Mouse (Mus musculus) left cerebral cortex, adult 2 months (tissue): ENCODE measurements around the gene Arhgef3. TPM values are rescaled to one million over a fixed set of nuclear protein-coding genes. Genes with fewer than 3 reads are reported as not detected.

Source experiments
- DNase-seq, 2 experiments: peaks; one replicate each; pipeline ENCODE4 v3.0.0; 2021 to 2022; ENCODE audit warnings: low spot score in 2 of 2, mixed read lengths in 1 of 2; ENCODE audit errors: extremely low spot score in 1 of 2
- H3K27ac ChIP-seq: fragments of 200-600 bp; 2 replicates; pipeline ENCODE4 v1.8.1; 2022
- H3K4me3 ChIP-seq: fragments of 200-600 bp; 2 replicates; pipeline ENCODE4 v1.8.1; 2022
- CTCF ChIP-seq: fragments of 200-600 bp; IDR thresholded peaks from 2 replicates; pipeline ENCODE4 v1.8.1; 2022; ENCODE audit warnings: antibody characterized with exemption, mild to moderate bottlenecking, moderate library complexity
- intact Hi-C: fragments of 180-260 bp; cut with DNase I; formaldehyde crosslinking; loops from one replicate; pipeline ENCODE4 v1.15.1; 2025
- total RNA-seq, 2 experiments: library from RNA; stranded (reverse); gene quantifications; 2 replicates each; pipeline ENCODE4 v1.2.3; 2021

Arhgef3 gene
- total RNA-seq, 2 experiments from 2014 or later: 62.0 to 75.0 TPM

DNA sequence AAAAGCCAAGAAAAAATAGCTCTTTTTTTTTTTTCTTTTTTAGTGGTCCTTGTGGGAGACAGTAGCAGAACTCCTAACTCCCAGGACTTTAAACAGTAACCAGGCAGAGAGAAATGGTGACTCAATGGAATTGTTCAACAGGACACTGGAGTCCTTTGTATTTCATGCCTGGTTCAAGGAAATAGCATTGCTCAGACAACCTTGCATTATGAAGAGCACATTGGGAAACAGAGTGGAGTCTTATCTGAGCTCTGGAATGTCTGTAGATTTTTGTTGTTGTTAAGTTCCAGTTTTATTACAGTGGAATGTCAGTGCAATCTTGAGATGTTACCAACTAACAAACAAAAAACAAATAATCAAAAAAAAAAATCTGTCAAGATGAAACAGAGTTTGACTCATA, 169.3 kb downstream of the Arhgef3 start:
- Histone ChIP-seq H3K27ac (no peak overlapping the region), H3K4me3 (no peak overlapping the region)
- intact Hi-C loops: no loop called here
- DNase-seq: no peak
- TF ChIP-seq CTCF: no peak

DNA sequence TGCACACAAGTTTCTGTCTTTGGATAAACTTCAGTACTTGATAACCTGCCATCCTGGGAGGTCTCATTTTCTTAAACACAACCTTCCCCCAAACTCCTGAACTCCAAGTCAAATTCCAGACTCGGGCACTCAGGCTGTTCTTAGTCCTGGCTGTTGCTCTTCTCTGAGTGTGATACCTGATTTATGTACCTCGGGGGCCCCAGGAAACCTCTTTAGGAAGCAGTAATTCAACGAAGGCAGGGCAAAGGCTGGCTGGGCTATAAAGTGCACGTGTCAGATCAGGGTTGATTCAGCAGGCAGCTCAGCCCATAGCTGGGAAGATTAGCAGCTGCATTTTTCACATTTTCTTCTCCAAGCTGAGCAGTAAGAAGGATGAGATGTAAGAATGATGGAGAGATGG, 171.5 kb downstream of the Arhgef3 start:
- intact Hi-C loops: no loop called here

DNA sequence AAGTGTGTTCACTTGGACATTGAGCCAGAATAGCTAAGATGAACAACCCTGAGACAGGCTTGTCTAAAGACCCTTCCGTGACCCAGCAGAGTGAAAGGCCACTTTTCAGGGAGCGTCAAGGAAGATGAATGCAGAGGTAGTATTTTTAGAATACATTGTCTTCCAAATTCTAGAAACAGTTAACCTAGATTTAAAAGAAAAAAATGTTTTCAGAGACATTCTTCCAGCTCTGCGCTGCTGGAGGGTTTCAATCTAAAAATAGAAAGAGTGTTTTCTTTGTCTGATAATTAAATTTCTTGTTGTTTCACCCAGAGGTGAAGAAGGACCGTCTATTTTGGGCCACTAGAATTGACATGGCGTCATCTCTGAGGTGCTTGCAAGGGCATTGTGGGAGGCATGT, 174.4 kb downstream of the Arhgef3 start:
- no peak for TF ChIP-seq CTCF
- H3K27ac ChIP-seq: no peak overlapping the region
- DNase-seq: no peak
- intact Hi-C loops: no loop called here
- H3K4me3 ChIP-seq: no peak overlapping the region

More for the DNA sequence above, 171.5 kb downstream of the Arhgef3 start:
- no peak overlapping the region for H3K27ac ChIP-seq
- DNase-seq: no peak
- H3K4me3 ChIP-seq: no peak overlapping the region
- TF ChIP-seq CTCF: no peak

DNA sequence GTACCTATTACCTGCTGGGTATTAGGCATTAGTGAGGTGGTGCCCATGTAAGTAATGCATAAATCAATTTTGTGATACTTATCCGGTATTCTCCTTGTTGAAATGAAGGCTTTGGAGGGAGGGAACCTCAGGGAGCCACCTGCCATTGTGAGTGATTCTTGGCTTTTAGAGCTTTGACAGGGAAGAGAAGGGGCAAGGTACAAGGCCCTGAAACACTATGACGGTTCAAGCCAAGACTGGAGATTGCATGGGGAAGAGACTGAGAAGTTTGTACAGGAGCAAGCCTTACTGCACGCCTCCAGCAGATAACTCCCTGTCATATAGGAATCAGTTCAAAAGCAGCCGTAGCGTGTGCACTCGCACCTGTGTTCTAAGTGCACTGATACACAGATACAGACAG, 177.4 kb downstream of the Arhgef3 start:
- no peak for DNase-seq
- no peak for TF ChIP-seq CTCF
- intact Hi-C loops: no loop called here

DNA sequence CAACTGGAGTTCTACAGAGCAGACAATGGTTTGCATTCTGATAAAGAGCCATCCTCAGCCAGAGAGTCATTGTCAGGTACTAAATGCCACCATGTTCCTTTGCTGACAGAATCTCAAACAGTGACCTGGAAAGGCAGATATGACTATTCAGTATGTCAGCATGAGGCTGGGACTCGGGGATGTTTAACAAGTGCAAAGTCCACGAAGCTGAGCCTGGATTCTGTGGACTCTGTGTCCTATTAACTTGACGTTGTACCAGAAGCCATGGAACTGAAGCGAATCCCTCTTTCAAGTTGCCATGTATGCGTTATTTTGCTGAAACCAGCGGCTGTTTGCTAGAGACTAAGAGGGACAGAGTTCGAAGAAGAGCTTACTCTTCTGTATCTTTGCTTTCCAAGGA, 181.1 kb downstream of the Arhgef3 start:
- Histone ChIP-seq H3K4me3 (no peak overlapping the region), H3K27ac (no peak overlapping the region)
- intact Hi-C loops: no loop called here
- DNase-seq: no peak
- no peak for TF ChIP-seq CTCF

More for the DNA sequence above, 177.4 kb downstream of the Arhgef3 start:
- Histone ChIP-seq H3K4me3 (no peak overlapping the region), H3K27ac (no peak overlapping the region)

DNA sequence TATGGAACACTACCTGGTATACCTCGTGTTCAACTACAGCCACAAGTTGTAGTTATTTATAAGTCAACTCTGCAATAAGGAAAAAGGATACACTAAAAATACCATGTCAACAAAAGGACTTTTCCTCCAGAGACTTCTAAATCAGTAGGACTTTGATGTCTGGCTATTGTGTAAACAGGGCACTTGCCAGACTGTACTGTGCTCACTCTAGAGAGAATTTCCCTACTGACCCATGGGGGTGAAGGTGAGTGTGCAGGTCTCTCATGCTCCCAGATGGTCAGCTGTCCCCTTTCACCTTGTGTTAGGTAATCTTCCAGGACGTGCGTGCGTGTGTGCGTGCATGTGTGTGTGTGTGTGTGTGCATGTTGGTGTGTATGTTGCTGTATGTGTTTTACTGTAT, 182.3 kb downstream of the Arhgef3 start:
- intact Hi-C loops: no loop called here
- Histone ChIP-seq H3K4me3 (no peak overlapping the region), H3K27ac (no peak overlapping the region)
- DNase-seq: no peak
- TF ChIP-seq CTCF: no peak

DNA sequence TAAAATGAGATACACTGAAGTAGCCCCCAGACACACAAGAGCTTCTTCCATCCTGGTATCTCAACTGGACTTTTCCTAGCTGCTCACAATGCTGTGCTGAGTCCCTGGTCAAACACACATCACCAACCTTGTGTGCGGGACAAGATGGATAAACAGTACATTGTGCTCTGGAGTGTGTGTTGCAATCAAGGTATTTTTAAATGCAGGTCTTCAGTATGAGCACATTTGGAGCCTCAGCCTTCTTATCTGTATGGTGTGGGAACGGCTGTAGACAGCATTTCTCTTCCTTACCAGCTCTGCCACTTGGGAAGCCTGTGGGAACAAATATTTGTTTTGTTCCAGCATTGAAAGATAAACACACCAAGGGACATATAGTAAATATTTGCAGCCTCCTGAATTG, 184.2 kb downstream of the Arhgef3 start:
- TF ChIP-seq CTCF: no peak
- Histone ChIP-seq H3K27ac (no peak overlapping the region), H3K4me3 (no peak overlapping the region)
- no peak for DNase-seq
- intact Hi-C loops: no loop called here

DNA sequence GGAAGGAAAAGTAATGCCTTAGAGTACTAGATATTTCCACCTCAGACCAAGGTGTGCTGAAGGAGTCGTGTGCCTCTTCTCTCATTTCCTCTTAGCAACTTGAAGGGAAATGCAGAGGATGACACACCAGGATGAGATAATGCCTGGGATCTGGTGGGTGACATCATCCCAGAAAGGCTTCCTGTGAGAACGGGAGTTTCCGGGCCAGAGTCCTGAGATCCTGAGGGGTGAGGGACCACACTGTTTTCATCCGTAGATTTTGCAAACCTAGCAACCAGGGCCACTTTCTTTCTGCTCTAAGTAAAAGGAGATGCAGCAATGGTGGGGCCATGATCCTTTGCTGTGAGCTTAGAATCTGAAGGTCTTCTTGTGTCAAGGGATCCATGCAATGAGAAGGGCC, 185.0 kb downstream of the Arhgef3 start:
- no peak for TF ChIP-seq CTCF
- intact Hi-C loops: no loop called here
- no peak overlapping the region for H3K4me3 ChIP-seq
- DNase-seq: no peak
- no peak overlapping the region for H3K27ac ChIP-seq

DNA sequence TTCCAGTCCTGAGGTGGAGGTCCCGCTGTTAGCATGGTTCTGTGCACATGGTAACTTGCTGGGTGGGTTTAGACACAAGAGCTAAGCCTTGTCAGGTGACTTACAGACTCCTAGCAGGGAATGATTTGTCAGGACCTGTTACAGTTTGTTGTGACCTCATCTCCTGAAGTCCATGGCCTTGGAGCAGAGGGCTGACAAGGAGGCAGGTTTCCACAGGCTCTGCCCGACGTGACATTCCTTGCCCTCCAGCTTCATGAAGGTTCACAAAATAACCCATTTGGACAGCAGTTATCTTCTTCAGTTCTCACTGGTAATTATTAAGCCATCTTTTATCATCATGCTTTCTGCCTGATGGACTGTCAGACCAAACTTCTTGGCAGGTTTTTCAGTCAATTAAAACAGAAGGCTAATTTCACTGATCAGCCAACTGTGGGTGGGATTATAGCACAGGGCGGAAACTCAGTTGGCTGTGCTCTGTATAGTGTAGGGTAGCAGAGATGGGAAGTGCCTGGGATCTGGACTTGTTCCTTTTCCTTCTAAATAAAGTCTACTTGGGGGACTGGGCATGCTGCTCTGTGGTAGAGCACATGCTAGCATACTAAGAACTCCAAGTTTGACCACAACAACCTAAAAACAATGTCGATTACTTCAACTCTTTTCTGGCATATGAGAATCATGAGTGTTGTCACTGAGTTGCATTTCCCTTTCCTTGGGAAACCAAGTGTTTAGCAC, 187.2 kb downstream of the Arhgef3 start:
- DNase-seq: no peak
- intact Hi-C loops: no loop called here
- Histone ChIP-seq H3K27ac (no peak overlapping the region), H3K4me3 (no peak overlapping the region)
- no peak for TF ChIP-seq CTCF

DNA sequence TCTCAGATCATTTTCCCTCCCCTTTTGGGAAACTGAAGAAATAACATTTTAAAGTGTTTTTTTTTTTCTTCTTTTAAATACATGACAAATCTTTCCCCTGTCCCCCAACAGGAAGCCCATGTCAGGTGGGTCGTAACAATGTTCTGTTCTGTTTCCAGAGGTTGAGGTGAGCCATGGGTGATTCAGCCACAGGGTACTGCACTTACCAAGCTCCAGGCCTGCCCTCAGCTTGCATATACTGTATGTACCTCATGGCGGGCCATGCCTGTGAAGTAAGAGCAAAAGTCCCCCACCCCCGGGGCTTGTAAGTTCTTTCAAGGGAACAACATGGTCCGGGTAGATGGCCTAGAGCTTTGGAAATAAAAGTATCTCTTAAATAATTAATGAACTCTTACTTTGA, 188.6 kb downstream of the Arhgef3 start:
- TF ChIP-seq CTCF: no peak
- H3K27ac ChIP-seq: no peak overlapping the region
- DNase-seq: no peak
- intact Hi-C loops: no loop called here
- H3K4me3 ChIP-seq: no peak overlapping the region

DNA sequence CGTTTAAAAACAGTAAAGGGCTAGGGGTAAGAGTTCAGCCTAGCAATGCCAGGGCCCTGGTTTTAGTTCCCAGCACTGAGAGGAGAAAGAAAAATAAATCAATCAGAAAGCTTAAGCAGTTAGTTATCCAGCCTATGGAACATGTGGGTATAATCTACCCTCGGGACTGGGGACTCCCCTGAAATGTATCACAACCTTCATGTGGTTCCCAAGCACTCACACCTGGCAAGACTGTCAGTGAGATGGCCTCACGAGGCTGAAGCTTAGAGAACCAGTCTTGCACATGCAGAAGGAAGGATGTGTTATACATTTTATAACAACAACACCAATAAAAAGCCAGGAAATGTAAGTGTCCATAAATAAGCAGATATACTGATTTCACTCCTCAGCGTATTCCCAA, 189.7 kb downstream of the Arhgef3 start:
- intact Hi-C loops: no loop called here
- Histone ChIP-seq H3K4me3 (no peak overlapping the region), H3K27ac (no peak overlapping the region)
- DNase-seq: no peak
- no peak for TF ChIP-seq CTCF

DNA sequence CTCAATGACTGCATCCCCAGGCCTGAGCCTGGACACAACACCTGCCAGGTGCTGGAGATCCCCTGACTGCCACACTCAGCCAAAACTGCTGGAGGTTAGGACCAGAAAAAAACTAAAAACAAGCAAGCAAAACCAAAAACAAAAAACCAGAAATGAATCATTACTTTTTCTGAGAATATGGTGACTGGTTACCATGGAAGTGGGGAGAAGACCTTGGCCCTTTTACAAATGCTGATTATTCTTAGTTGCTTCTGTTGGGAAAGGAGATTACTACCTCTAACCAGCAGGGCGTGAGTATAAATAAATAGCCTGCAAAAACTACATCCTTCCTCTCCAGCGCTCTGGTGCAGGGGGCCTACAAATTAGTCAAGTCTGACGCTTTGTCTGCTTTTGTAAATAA, 194.1 kb downstream of the Arhgef3 start:
- intact Hi-C loops: no loop called here
- no peak for DNase-seq
- Histone ChIP-seq H3K4me3 (no peak overlapping the region), H3K27ac (no peak overlapping the region)
- TF ChIP-seq CTCF: no peak; the same call in 1 of the 2 replicates

DNA sequence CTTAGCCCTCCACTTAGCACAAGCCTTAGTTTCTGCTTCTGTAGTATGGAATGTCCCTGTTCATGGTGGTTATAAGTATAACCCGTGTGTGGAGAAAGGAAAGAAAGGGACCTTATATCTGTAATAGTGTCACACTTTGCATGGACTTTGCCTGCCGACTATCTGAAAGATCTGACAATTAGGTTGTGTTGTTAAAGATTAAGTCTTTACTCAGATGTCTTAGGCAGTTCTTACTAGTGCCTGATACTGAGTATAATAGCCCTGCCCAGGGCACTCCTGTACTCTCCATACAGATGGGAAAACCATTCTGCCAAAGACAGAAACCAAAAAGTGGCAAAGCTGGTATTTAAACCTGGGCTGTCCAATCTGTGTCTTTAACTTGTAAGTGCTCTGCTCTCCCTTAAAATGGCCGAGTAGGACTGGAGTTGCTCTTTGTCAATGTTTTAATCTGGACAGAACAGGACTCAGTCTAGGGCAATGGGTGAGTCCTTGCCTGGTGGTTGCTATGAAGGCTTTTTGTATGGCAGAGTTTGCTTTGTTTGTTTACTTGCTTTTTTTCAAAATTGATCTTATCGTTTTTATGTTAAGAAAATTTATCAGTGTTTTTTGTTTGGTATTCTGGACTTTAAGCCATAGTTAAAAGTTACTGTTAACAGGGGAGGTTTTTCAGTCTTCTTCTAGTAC, 196.0 kb downstream of the Arhgef3 start:
- TF ChIP-seq CTCF: no peak
- no peak overlapping the region for H3K4me3 ChIP-seq
- intact Hi-C loops: no loop called here
- no peak overlapping the region for H3K27ac ChIP-seq
- no peak for DNase-seq
